Mouse (Mus musculus) gastrocnemius, postnatal 4 days (tissue): ENCODE measurements at regions not wholly inside any gene's neighbourhood (a gene's known extent, or its start where the extent isn't known, plus 50 kb on each side); places are given as distances from the start of the nearest gene placed in this dataset.

Source experiments
- DNase-seq, 2 experiments: peaks; one replicate each; pipeline ENCODE4 v3.0.0; 2021 to 2022; ENCODE audit warnings: low spot score in 2 of 2, mixed read lengths in 2 of 2

- no peak for DNase-seq
Observed at GRCm38 (mm10) chr16:25584337-25585069, 99.1 kb upstream of the Trp63 start.

GRCm38 (mm10) chr16:25585070-25585454, 98.5 kb upstream of the Trp63 start:
- DNase-seq: no peak

- no peak for DNase-seq
Observed at GRCm38 (mm10) chr16:25585953-25586352, 97.6 kb upstream of the Trp63 start.

GRCm38 (mm10) chr16:25587879-25588347, 95.7 kb upstream of the Trp63 start:
- no peak for DNase-seq

GRCm38 (mm10) chr16:25597435-25597834, 86.1 kb upstream of the Trp63 start:
- DNase-seq: no peak

- DNase-seq: no peak
Observed at GRCm38 (mm10) chr16:25603121-25603520, 80.4 kb upstream of the Trp63 start.

GRCm38 (mm10) chr16:25615229-25615628, 68.3 kb upstream of the Trp63 start:
- no peak for DNase-seq

- DNase-seq: no peak
Observed at GRCm38 (mm10) chr16:25615646-25616045, 67.9 kb upstream of the Trp63 start.

GRCm38 (mm10) chr16:25618898-25619297, 64.7 kb upstream of the Trp63 start:
- no peak for DNase-seq

GRCm38 (mm10) chr16:25622651-25623050, 60.9 kb upstream of the Trp63 start:
- no peak for DNase-seq

GRCm38 (mm10) chr16:25623986-25624623, 59.5 kb upstream of the Trp63 start:
- DNase-seq: no peak

GRCm38 (mm10) chr16:25629750-25630149, 53.8 kb upstream of the Trp63 start:
- DNase-seq: no peak

GRCm38 (mm10) chr16:25631139-25631716, 52.3 kb upstream of the Trp63 start:
- no peak for DNase-seq
